Mouse (Mus musculus): Measurements from ENCODE around the gene Adipoq. TPM values are rescaled to one million over a fixed set of nuclear protein-coding genes. Genes with fewer than 3 reads are reported as not detected.

Adipoq gene
- total and polyA plus RNA-seq, 3 experiments, result 0.13 to 1.1 (median 0.99) TPM

- TF ChIP-seq CHD1 (IDR thresholded peaks at IDR 0.05; ENCODE audit: low read depth, low read length), result no peak
- TF ChIP-seq E2F4 (IDR thresholded peaks at IDR 0.05; ENCODE audit: insufficient replicate concordance, low read depth, low read length), result no peak
- TF ChIP-seq KAT2A (IDR thresholded peaks at IDR 0.05; ENCODE audit: insufficient replicate concordance, low read length), result no peak
- no peak for TF ChIP-seq RAD21 (IDR thresholded peaks at IDR 0.05; ENCODE audit: low read depth, low read length)
- no peak for TF ChIP-seq JUN (IDR thresholded peaks at IDR 0.05; ENCODE audit: insufficient read depth, low read depth, low read length)
- no peak for TF ChIP-seq POLR2A (IDR thresholded peaks at IDR 0.05; ENCODE audit: low read depth, low read length)
- TF ChIP-seq SMC3 (IDR thresholded peaks at IDR 0.05; ENCODE audit: low read depth, low read length), result no peak
- no peak for TF ChIP-seq PAX5 (IDR thresholded peaks at IDR 0.05; ENCODE audit: low read length)
These were observed 2.0 kb upstream of the Adipoq start (continued) for GRCm38 (mm10) chr16:23144326-23144725.

GRCm38 (mm10) chr16:23145211-23145610 is 1.1 kb upstream of the Adipoq start:
- H3K4me3 ChIP-seq (replicated peaks in 1 of 3; ENCODE audit: low read depth in 2 of 3, low read length in 2 of 3, poor library complexity in 1 of 3), result no peak overlapping the region

DNA sequence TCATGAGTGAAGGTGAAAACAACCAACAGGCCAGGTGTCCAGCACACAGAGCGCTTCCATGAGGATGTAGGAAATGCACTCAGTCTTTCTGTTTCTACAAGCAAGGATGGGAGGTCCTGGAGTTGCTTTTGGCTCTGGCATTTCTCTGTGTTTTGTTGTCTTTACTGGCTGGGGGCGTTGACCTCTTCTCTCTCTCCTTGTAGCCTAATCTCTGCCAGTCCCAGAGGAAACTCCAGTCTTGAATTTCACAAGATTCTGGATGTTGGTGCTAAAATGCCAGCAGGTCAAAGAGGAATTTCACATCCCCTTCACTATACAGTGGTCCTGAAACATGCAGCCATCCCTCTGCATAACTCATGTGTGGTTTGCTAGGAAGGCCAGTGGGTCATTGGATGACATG is 2.6 kb downstream of the Adipoq start:
- H3K4me3 ChIP-seq (replicated peaks in 1 of 3; ENCODE audit: low read depth in 2 of 3, low read length in 2 of 3, poor library complexity in 1 of 3), result no peak overlapping the region
- dilution Hi-C loops (cut with MboI; ENCODE audit: extremely low pct_ligation_motif_present, extremely low pct_unique_long_range_greater_than_20kb, low sequenced_read_pairs), result no loop called here
- no peaks in the 10 kb centered on the region for H3K9me3 ChIP-seq (replicated peaks; ENCODE audit: low read length)
- no peak overlapping the region for H3K27ac ChIP-seq (ENCODE audit: insufficient read depth, low read depth)
- H3K4me2 ChIP-seq (ENCODE audit: insufficient read depth, low read depth, poor library complexity, severe bottlenecking), result no peak overlapping the region
- peaks cover 3% of the 10 kb centered on the region for H3K27me3 ChIP-seq (replicated peaks)
- in situ Hi-C loops (cut with MboI; ENCODE audit: low pct_ligation_motif_present, low pct_unique_long_range_greater_than_20kb, low sequenced_read_pairs), result loop anchor here (5.0 to 10.0 kb wide), 2 partner anchors 133 to 286 kb away; no protein-coding TSS in a partner anchor
- peaks cover 10 to 50% of the 10 kb centered on the region in 2 experiments; a peak in 3 of 4 replicates for H3K4me1 ChIP-seq (ENCODE audit: control insufficient read depth in 1 of 2, insufficient read depth in 2 of 2)
- TF ChIP-seq MYC (IDR thresholded peaks at IDR 0.05; ENCODE audit: low read depth, low read length) (no peak), RCOR1 (conservative IDR thresholded peaks at IDR 0.05; ENCODE audit: low read depth, low read length) (no peak), ZKSCAN1 (IDR thresholded peaks at IDR 0.05; ENCODE audit: borderline replicate concordance, low read depth, low read length) (no peak), ELF1 (IDR thresholded peaks at IDR 0.05; ENCODE audit: low read depth, low read length) (no peak), USF1 (IDR thresholded peaks at IDR 0.05; ENCODE audit: low read depth, low read length) (no peak), CTCF (conservative IDR thresholded peaks at IDR 0.05 in 1 of 2, IDR thresholded peaks at IDR 0.05 in 1 of 2; ENCODE audit: low read depth in 2 of 2, low read length in 2 of 2) (no peak), EP300 (IDR thresholded peaks at IDR 0.05; ENCODE audit: low read length) (no peak), UBTF (IDR thresholded peaks at IDR 0.05; ENCODE audit: low read depth, low read length) (no peak), NRF1 (IDR thresholded peaks at IDR 0.05; ENCODE audit: low read depth, low read length) (no peak), KAT2A (IDR thresholded peaks at IDR 0.05; ENCODE audit: insufficient replicate concordance, low read length) (no peak), JUND (conservative IDR thresholded peaks at IDR 0.05; ENCODE audit: low read depth, low read length) (no peak)
- H3K79me2 ChIP-seq (replicated peaks; ENCODE audit: control insufficient read depth, extremely low read depth, insufficient read depth, poor library complexity, severe bottlenecking), result no peaks in the 10 kb centered on the region
- H3K9ac ChIP-seq (ENCODE audit: insufficient read depth, low read depth), result no peak overlapping the region
- H3K36me3 ChIP-seq (replicated peaks in 1 of 2; ENCODE audit: control insufficient read depth in 1 of 2, insufficient read depth in 1 of 2, low read length in 1 of 2), result no peaks in the 10 kb centered on the region
- no peak for DNase-seq (ENCODE audit: extremely low read depth)

More at GRCm38 (mm10) chr16:23145211-23145610, 1.1 kb upstream of the Adipoq start:
- Histone ChIP-seq H3K4me2 (ENCODE audit: insufficient read depth, low read depth, poor library complexity, severe bottlenecking) (no peak overlapping the region), H3K9ac (ENCODE audit: insufficient read depth, low read depth) (no peak overlapping the region), H3K79me2 (replicated peaks; ENCODE audit: control insufficient read depth, extremely low read depth, insufficient read depth, poor library complexity, severe bottlenecking) (no peaks in the 10 kb centered on the region), H3K27me3 (replicated peaks) (peaks cover 3% of the 10 kb centered on the region), H3K36me3 (replicated peaks in 1 of 2; ENCODE audit: control insufficient read depth in 1 of 2, insufficient read depth in 1 of 2, low read length in 1 of 2) (no peaks in the 10 kb centered on the region), H3K9me3 (replicated peaks; ENCODE audit: low read length) (no peaks in the 10 kb centered on the region), H3K27ac (ENCODE audit: insufficient read depth, low read depth) (no peak overlapping the region), H3K4me1 (ENCODE audit: control insufficient read depth in 1 of 2, insufficient read depth in 2 of 2) (peaks cover 16 to 52% of the 10 kb centered on the region in 2 experiments; a peak in 3 of 4 replicates)
- no peak for DNase-seq (ENCODE audit: extremely low read depth)
- in situ Hi-C loops (cut with MboI; ENCODE audit: low pct_ligation_motif_present, low pct_unique_long_range_greater_than_20kb, low sequenced_read_pairs), result loop anchor here (5.0 to 10.0 kb wide), 2 partner anchors 137 to 290 kb away; no protein-coding TSS in a partner anchor
- TF ChIP-seq JUND (conservative IDR thresholded peaks at IDR 0.05; ENCODE audit: low read depth, low read length) (no peak), PAX5 (IDR thresholded peaks at IDR 0.05; ENCODE audit: low read length) (no peak), USF2 (conservative IDR thresholded peaks at IDR 0.05; ENCODE audit: low read depth, low read length) (no peak), TBP (conservative IDR thresholded peaks at IDR 0.05; ENCODE audit: low read depth, low read length) (no peak), MAZ (IDR thresholded peaks at IDR 0.05; ENCODE audit: low read depth, low read length) (no peak), GABPA (IDR thresholded peaks at IDR 0.05; ENCODE audit: insufficient replicate concordance, low read depth, low read length) (no peak), USF1 (IDR thresholded peaks at IDR 0.05; ENCODE audit: low read depth, low read length) (no peak), CTCF (conservative IDR thresholded peaks at IDR 0.05 in 1 of 2, IDR thresholded peaks at IDR 0.05 in 1 of 2; ENCODE audit: low read depth in 2 of 2, low read length in 2 of 2) (no peak), KAT2A (IDR thresholded peaks at IDR 0.05; ENCODE audit: insufficient replicate concordance, low read length) (no peak), CHD2 (IDR thresholded peaks at IDR 0.05; ENCODE audit: low read length) (no peak), E2F4 (IDR thresholded peaks at IDR 0.05; ENCODE audit: insufficient replicate concordance, low read depth, low read length) (no peak), TCF12 (IDR thresholded peaks at IDR 0.05; ENCODE audit: low read depth, low read length) (no peak)
- dilution Hi-C loops (cut with MboI; ENCODE audit: extremely low pct_ligation_motif_present, extremely low pct_unique_long_range_greater_than_20kb, low sequenced_read_pairs), result no loop called here
